Mouse (Mus musculus): ENCODE measurements around the gene Krt73.
A peak's percentile ranks its signal among the peaks of the same experiment; 100 is the strongest.

Gene Krt73

GRCm38 (mm10) chr15:101802296-101802835 is at the start of gene Krt73:
Gene Krt73, minus strand, starts transcription at chr15:101802346.
- DNase-seq (ENCODE audit: low spot score in 2 of 2): no peak

GRCm38 (mm10) chr15:101850694-101851093 is 48.5 kb upstream of the Krt73 start, which contains the start of gene Krt1:
Gene Krt1, minus strand, starts transcription at chr15:101850794.
- no peak for DNase-seq (ENCODE audit: low spot score in 2 of 2)

GRCm38 (mm10) chr15:101845971-101846403 is 43.8 kb upstream of the Krt73 start:
- peak in 1 of 2 experiments; percentile 1 for DNase-seq (ENCODE audit: low spot score in 2 of 2)

- DNase-seq (ENCODE audit: low spot score in 2 of 2): no peak
These were observed 41.0 kb upstream of the Krt73 start for GRCm38 (mm10) chr15:101843192-101843591.

GRCm38 (mm10) chr15:101834784-101835328 is 32.7 kb upstream of the Krt73 start:
- no peak for DNase-seq (ENCODE audit: low spot score in 2 of 2)

- no peak for DNase-seq (ENCODE audit: low spot score in 2 of 2)
These were observed 31.0 kb upstream of the Krt73 start for GRCm38 (mm10) chr15:101833131-101833530.

- no peak for DNase-seq (ENCODE audit: low spot score in 2 of 2)
These were observed 27.3 kb upstream of the Krt73 start for GRCm38 (mm10) chr15:101829441-101829840.

- DNase-seq (ENCODE audit: low spot score in 2 of 2): no peak
These were observed 19.6 kb upstream of the Krt73 start for GRCm38 (mm10) chr15:101821786-101822185.

GRCm38 (mm10) chr15:101817875-101818274 is 15.7 kb upstream of the Krt73 start, which contains the start of gene Krt2:
Gene Krt2, minus strand, starts transcription at chr15:101818169.
- DNase-seq (ENCODE audit: low spot score in 2 of 2): no peak

- no peak for DNase-seq (ENCODE audit: low spot score in 2 of 2)
These were observed 1.1 kb upstream of the Krt73 start for GRCm38 (mm10) chr15:101803052-101803822.

- no peak for DNase-seq (ENCODE audit: low spot score in 2 of 2)
These were observed 11.3 kb downstream of the Krt73 start for GRCm38 (mm10) chr15:101790867-101791266.

- no peak for DNase-seq (ENCODE audit: low spot score in 2 of 2)
These were observed 15.8 kb downstream of the Krt73 start, which contains the start of gene Krt72 for GRCm38 (mm10) chr15:101786360-101786759. Gene Krt72, minus strand, starts transcription at chr15:101786460.

- no peak for DNase-seq (ENCODE audit: low spot score in 2 of 2)
These were observed 28.7 kb downstream of the Krt73 start for GRCm38 (mm10) chr15:101773420-101773819.

- DNase-seq (ENCODE audit: low spot score in 2 of 2): peak; percentile 35 to 58
These were observed 29.4 kb downstream of the Krt73 start for GRCm38 (mm10) chr15:101772711-101773081.

- DNase-seq (ENCODE audit: low spot score in 2 of 2): no peak
These were observed 30.0 kb downstream of the Krt73 start for GRCm38 (mm10) chr15:101772080-101772710.

- DNase-seq (ENCODE audit: low spot score in 2 of 2): no peak
These were observed 31.9 kb downstream of the Krt73 start for GRCm38 (mm10) chr15:101770226-101770625.
